Mouse (Mus musculus) adrenal gland, adult 8-10 months (tissue): Measurements from ENCODE around the gene Ccnd2. TPM values are rescaled to one million over a fixed set of nuclear protein-coding genes. Genes with fewer than 3 reads are reported as not detected.
A peak's percentile ranks its signal among the peaks of the same experiment; 100 is the strongest.

Experiments used
- DNase-seq: peaks from one replicate; pipeline ENCODE4 v3.0.0; 2022
- total RNA-seq, 4 experiments: library from RNA; stranded (reverse); gene quantifications; 2 replicates each; pipeline ENCODE4 v1.2.4; 2022

Ccnd2 gene
- 100 to 1,000 TPM; 550 to 578 (median 567) TPM for total RNA-seq

DNA sequence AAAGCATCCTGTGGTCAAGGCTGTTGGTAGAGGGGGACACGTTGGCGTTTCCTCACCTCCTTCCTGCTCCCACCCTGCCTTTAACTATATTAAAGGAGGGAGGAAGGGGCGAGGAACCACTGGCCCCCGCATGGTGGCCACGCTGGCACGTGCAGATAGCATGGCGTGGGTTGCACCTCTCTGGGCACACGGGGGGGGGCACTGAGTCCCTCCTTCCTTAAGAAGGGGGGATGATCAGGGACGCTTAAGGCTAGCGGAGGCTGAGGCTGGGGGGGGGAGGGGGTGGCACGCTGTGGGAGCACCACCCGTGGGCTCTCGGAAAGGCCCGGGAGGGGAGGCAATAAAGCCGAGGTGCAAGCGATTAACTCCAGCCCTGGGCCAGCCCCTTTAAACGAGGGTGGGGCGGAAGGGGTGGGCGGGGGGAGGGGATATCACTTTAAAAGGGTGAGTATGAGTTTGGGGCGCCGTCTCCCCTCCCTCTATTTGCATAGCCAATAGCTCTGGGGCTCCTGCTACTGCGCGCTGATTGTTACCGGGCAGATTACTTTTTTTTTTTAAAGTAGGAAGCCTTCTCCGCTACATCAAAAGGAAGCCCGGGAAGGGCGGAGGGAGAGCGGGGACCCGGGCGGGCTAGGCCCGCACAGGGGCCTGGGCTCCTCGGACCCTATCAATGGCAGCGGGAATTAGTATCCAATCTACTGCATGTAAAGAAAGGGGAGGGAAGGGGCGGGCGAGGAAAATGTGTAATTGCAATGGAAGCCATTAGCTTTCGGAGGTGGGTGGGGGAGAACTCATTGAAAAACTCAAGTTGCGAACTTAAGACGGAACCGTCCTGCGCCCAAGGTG, at the start of gene Ccnd2:
Gene Ccnd2 (minus strand): TSS at position 88 of the 846 bp plus-strand sequence.
- peak; percentile 87 for DNase-seq

DNA sequence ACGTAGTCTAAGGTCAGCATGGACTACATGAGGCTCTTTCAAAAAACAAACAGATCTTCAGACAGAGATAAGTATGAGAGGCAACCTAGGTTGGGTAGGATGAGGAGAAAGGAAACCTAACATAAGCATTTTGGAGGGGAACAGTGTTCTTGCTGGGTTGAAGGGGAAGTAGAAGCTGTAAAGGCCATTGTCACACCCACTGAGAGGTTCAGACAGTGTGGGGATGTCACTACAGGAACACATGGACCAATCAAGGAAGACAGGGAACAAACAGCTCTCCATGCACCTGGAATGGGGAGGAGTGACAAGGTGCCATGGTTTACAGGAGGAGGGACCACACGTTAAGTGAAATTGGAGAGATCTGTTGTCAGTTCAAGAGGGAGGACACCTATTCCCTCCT, 45.0 kb upstream of the Ccnd2 start:
- no peak for DNase-seq

DNA sequence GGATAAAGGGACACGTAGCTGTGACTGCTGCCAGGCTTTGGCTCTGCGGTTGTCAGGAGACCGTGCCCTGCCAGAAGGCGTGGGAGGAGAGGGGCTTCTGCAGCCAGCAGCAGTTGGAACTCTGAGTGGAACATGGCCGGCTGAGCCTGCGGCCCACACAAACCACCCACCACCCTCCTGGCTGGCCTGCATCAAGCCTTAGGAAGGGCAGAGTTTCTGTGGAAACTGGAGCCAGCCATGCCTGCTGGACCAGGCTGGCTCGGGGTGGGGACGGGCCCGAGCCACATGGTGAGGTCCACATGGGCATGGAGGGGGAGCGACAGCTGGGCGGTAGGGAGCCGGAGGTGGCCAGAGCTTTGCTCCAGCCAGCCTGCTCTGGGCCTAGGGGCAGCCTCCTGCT, 29.3 kb upstream of the Ccnd2 start:
- no peak for DNase-seq

DNA sequence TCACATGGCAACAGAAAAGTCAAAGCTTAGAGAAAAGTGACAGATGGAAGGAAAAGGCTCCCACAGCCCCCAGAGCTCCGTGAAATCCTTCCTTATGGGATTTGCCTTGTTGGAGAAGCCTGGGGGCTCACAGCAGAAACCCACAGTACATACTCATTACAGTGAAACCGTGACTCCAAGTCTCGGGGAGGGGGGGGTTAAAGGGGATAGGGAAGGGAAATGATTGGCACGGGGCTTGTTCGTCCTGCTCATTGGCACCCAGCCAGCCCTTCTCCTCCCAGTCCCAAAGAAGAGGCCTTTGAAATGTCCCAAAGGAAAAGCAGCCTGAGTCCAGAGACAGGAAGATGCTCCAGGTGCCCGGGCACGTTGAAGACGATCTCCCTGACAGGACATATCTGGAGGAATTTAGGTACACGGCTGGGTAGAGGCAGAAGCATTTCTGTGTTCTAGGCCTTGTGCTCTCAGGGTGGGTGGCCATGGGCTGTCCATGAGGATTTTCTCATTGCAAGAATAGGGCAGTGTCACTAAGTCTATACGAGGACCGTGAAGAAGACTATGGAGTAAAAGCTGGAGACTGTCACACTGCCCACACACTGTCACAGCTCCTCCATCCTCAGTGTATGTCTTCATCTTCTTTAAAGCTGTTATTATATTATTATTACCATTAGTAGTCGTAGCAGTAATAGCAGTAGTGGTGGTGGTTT, 27.2 kb upstream of the Ccnd2 start:
- DNase-seq = no peak

DNA sequence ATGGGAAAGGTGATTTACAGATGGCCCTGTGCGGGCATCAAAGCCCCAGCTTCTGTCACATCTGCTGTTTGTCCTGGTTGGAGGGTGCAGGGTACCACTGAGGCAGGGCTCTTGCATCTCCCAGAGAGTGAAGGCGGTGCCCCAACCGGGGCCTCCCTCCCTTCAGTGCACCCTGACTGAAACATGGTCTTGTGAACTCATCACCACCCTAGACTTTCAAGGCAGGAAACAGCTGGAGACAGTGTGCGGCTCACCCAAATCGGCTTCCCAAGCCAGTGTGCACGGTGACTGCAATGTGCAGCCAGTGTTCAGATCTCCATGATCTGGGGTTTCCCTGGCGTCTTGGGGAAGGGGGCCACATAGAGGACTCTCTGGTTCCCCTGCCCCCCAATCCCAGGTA, 26.0 kb upstream of the Ccnd2 start:
- no peak for DNase-seq

DNA sequence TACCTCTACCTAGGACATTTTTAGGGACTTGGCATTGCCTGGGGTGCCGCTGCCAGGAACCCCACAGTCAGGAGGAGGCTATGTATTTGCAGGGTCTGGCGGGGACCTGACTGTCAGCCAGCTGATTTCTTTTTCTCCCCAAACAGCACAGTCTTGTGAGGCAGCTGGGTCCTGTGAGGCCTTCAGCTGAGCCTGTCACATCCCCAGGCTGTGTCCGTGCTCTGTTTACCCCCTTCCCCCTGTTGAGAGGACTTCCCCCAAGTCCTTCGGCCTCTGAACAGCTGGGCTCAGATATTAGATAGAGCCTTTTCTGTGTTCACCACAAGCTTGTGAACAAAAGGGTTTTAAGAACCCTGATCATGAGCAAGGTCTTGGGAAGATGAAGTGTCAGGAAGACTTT, 25.4 kb upstream of the Ccnd2 start:
- no peak for DNase-seq

DNA sequence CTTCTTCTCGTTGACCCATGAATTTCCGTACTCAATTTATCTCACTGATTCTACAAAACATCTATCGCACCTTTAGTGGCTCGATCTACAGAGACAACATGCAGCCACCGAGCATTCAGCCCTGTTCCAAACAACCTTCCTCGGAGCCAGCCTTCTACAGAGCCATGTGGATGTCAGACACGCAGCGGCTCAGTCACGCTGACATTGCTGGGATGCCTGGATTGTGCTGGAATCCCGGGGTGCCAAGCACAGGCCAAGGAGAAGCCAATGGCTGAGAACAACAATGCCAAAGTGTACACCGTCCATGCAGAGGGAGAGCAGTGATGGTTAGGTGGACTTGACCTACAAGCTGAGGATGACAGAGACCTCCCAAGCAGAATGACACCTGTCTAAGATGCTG, 20.5 kb upstream of the Ccnd2 start:
- DNase-seq = no peak

DNA sequence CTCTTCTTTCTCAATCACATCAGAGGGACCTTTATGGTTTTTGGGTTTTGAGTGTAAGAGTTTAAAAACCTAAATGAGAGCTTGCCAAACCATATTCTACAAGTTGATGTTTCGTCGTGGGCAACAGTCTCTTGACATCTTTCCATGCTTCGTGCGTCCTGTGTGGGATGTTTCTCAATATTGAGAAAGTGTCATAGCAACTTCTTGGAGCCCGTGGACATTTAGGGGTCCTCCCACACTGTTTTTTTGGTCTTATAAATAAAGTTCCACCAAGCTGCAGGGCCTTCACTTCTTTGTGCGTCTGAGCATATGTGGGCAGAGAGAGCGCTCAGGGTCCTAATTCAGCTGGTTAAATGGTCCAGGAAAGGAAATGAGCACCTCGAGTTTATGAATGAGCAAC, 18.7 kb upstream of the Ccnd2 start:
- no peak for DNase-seq

DNA sequence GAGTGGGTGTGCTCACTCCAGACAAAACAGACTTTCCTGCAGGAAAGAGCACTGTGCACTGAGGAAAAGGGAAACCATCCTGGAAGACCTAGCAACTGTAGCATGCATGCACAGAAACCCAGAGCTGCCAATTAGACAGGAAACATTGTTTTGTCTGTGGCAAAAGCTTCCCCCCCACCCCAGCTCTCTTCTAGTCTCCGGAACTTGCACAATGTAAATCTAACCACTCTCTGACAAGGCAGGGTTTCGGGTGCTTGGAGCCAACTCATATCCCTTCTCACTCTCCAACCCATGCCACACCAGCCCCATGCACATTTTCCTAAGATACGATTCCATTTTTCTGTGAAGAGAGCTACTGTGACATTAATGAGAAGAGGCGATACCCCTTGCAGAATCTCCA, 13.7 kb upstream of the Ccnd2 start:
- no peak for DNase-seq

DNA sequence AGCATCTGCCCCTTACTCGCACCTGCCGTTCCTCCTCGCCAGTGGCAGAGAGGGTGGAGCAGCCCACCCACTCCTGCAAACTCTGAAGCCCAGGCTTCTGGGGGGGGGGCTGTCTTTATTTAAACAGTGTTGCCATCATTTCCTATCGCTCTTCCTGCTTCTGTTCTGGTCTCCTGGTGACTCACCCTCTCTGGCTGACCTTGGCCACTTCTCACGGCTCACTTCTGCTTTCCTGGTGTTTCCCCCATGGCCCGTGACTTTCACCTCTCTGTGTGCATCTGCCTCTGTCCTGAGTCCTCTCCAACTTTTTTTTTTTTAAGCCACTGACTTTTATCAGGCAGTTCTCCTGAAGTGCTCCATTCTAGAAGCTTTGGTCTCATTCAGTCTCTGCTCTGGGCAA, 10.8 kb upstream of the Ccnd2 start:
- peak; percentile 73 for DNase-seq

DNA sequence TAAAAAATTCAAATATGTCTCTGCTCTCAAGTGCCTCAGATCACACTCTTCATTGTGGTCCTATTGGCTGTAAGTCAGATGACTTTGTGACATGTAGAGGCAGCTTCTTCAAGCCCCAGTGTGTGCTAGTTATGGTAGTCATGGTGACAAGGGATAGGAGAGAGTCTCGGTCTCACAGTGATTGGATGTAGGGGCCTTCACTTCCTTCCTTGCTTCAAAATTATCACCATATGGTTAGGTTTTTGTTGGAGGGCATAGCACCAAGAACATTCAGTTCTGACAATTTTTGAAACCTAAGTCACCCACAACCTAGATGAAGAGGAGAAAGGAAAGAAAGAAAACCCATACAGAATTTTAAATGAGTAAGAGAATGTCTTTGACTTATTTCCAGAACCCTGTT, 5.3 kb upstream of the Ccnd2 start:
- no peak for DNase-seq

DNA sequence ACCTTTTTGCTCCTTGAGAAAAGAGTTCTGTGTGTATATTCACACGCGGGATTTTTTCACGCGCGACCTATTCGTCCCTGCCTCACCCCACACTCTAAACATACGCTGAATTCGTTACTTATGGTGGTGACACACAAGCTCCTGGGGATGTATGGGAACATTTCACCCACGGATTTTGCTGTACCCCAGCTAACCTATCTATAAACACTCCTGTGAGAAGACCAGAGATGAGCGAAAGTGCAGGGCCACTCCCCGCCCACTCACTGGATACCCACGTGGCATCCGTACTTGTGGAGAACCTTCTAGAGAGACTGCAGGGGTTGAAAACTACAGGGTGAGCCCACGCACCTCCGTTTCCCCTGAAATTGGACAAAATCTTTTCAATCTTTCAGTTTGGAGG, 3.5 kb upstream of the Ccnd2 start:
- DNase-seq = peak; percentile 54

DNA sequence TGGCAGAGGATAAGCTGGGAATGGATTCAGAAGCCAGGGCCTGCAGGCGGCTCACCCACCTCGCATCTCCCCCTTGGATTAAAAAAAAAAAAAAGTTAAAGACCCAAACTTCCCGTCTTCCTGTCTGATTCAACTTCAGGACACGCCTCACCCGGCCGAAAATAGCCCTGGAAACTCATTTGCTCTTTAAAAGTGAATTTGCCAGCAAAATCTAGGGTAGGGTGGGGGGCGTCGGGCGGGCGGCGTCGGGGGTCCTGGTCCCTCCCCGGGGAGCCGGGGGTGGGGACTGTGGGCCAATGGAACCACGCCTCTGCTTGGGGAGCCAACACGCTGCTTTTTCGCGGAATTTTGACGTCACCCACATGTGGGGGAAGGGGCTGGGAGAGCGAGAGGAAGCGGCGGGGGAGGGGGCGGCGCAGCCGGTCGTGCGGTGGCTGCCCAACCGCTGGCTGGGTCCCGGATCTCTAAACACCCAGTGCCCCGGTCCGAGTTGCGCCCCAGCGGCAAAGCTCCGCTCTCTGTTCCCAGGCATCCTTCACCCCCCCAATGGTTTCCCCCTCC, 2.8 kb upstream of the Ccnd2 start:
- peak; percentile 71 for DNase-seq

DNA sequence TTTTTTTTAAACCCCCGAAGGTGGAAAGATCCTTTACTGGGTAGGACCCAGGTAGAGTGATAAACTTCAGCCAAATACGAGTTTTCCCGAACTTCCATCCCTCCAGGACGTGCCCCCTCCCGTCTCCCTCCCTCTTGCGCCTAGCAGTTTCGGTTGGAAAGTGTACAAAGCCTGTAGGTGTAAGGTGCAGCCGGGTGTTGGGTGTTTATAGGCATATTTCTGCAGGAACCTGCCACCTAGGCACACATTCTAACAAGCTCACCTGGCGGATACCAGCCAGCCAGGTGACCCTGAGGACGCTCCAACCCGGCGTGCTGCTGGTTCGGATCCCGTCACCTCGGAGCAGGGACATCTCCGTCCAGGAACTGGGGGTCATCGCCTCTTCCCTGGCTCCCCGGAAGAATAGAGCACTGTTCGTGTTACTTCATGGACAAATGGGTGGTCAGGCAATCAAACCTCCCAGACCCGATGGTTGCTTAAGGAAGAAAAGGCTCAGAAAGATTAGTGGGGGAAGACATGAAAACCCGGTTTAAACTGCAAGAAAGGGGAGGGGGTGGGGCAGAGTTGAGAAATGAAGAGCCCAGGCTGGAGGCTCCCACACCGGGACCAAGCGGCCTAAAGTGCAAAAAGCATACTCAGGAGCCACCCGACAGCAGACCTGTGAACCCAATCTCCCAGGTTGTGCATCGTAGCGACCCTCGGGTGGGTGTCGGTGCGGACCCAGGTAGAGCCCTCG, 2.1 kb upstream of the Ccnd2 start:
- DNase-seq = peak; percentile 33

DNA sequence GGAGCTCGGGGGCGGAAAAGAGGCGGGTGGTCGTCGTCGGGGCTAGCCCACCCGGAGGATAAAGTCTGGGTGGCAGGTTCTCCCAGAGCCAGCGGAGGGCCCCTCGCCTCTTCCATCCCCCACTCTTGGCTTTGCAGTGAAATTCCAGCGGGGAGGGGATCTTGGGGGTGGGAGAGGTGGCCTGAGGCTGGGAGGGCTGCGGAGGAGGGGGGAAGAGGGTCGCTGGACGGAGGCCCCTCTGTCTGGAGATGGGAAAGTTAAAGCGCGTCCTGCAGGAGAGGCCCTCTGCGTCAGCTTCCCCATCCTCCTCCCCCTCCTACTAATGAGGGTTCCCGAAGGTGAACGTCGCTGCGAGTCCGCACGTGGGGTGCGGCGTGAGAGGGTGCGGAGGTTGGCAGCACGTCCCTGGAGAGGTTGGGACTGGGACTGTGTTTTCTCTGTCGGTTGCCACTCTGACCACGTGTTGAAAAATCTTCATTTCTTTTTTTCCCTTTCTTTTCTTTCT, 1.4 kb upstream of the Ccnd2 start:
- peak; percentile 84 for DNase-seq

DNA sequence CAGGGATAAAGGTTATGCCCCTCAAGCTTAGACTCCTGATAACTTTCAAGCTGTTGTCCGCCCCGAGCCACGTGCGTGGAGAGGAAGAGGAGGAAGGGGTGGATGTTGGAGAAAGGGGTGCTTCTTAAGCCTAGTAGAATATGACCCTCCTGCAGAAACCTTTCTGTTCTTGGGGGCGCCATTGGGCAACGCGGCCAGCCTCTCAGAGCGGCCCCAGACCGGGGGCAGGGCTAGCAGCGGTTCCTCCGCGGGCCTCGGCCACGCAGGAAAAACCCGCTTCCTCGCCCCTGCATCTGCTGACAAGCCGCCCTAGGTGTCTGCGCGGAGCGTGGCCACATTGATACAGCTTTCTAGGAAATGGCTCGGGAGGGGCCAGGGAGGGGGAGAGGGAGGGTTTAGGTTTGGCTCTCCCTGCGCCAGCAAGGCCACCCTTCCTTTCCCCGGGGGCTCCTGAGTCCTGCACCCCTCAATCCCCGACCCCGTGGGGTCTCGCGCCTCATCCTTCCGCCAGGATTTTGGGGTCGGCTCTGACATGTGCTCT, 358 bp downstream of the Ccnd2 start:
- DNase-seq = peak; percentile 66

DNA sequence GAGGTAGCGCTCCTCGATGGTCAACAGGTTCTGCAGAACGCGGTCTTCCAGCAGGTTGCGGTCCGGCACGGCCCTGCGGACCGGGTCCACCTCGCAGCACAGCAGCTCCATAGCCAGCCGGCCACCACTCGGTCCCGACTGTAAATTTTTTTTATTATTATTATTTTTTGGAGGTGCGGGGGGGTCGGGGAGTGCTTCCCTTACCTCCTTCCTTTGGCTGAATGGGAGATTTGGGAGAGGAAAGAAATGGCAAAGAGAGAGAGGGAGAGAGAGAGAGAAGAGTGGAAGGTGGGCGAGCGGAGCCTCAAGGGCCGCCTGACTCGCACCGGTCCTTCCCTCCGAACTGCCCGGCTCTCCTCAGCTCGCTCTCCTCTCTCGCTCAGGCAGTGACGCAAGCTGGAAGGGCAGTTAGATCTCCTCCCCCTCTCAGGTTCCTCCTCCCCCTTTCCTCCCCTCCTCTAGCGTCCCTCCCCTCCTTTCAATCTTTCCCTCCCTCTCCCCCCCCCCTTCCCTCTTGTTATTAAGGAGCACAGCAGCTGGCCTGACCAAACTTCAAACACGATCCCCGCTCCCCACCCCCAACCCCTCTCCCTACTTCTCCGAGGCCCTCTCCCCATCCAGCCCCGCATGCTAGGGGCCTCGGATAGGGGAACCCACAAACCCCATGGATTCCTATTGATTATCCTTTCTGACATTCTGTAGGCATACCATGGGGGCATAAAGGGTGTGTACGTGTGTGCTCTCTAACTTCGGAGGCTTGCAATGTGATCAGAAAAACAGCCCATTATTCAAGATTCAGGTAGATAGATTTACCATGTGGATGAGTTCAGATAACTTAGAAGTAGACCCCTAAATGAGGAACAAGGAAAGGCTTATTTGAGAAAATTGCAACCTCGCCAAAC, 1.1 kb downstream of the Ccnd2 start:
- DNase-seq = peak; percentile 86

DNA sequence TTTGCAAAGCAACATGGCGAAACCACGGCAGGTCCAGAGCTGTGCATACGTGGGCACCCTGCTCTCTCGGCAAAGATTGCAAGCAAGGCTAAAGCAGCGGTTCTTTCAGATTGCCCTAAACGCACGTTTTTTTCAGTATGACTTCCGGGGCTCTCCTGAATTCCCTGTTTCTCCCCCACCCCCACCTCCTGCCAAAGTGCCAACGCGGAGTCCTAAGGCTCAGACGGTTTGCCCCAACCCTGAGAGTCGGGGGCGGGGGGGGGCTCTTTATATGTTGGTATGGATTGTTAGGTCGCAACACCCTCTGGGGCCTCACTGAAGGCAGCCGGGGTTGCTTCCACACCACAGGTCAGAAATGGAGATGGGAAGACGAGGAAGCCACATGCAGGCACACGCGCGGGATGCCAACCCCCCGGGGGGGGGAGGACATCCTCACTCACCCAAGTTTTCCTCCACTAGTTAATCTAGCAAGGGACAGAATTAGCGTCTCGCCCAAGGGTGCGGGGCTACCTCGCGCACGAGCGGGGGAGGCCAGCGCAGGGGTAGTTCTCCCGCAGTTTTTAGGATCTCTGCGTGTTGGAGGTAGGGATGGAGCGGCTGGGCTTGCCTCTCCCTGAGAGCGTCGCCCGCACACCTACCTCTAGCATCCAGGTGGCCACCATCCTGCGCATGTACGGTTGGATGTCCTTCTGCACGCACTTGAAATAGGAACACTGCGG, 1.9 kb downstream of the Ccnd2 start:
- DNase-seq = peak; percentile 53

DNA sequence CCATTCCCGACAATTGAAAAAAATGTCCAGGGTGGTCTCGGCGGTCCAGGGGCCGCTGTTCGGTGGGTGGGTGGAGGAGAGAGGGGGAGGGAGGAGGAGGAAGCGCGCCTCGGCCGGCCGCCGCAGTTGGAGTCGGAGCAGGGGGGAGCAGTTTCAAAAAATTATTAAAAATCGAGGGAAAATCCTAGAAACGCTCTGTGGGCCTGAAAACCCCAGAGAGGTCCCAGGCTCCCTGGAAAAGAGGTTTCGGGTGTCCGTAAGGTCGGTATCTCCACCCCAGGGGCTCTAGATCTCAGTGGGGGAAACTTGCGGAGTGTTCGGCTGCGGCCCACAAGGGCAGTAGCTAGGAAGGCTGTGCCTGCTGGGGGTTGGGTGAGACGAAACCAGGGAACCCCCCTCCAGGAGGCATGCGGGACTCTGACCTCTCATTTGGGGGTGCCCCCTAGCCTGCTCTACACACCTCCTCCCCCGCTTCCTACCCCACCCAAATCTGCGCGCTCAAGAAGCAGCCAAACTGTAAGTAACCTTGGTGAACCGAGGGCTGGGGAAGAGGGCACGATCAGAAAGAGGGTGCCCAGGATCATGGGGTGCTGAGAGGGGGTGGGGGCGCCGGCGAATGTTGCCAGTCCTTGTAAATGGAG, 2.6 kb downstream of the Ccnd2 start:
- peak; percentile 45 for DNase-seq
